Mouse (Mus musculus) thymus, postnatal 4 days (tissue): ENCODE measurements around the gene Pdss1.

Source experiments
- DNase-seq: peaks from one replicate; pipeline ENCODE4 v3.0.0; 2021

Pdss1 gene

DNA sequence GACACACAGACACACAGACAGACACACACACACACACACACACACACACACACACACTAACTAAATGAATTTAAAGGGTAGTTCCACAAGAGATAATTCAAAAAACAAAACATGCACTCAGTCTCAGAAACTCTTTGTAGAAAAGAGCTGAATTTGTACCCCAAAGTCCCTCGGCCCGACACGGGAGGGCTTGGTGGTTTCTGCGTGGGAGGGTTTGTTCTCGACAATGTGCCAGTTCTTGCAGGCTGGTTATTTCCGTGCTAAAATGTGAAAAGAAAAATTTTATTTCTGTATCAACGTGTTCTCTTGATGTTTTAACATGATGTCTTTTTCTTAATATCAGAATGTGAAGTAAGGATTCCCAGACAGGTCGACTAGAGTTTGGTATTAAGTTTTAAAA is 66.9 kb downstream of the Pdss1 start:
- no peak for DNase-seq

DNA sequence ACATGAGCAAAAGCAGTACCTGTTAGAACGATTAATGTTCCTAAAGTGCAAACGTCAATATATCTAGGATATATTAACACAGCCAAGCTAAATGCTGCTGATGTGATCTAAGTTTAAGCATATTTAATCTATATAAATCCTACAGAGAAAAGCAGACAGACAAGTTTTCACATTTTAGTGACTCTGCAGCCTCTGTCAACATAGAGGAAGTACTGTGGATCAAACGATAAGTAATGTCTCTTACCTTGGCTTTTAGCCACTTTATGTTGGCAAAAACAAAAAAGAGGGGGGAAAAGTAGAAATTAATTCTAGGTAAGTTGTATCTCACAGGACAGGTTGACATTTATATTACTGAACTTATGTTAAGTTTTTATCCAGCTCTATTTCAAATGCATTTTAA is 67.6 kb downstream of the Pdss1 start:
- DNase-seq = no peak

- no peak for DNase-seq
These were observed 82.2 kb downstream of the Pdss1 start for GRCm38 (mm10) chr2:22977387-22977973.

DNA sequence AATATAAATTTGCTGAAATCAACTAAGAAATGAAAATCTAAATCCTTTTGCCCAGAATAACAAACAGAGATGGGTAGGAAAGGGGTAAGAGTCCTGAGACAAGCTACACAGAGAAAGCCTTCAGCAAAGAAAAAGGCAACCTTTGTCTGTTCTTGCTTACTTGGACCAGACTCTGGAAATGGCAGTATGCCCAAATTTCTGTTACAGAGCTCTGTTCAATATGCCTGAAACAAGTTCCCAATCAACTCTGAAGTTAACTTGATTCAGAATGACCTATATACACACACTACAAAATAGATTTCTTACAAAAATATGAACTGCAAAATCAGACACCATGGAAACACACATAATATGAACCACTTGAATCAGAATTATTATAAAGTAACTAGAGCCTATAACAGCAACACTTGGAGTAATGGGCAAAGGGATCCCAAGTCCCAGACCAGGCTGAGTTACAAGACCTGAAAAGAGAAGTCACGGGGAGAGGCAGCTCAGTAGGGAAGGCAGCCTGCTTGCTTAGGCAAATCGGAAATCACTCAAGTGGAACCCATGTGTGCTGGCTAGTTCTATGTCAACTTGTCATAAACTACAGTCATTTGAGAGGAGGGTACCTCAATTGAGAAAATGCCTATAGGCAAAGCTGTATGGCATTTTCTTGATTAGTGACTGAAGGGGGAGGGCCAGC is 90.8 kb downstream of the Pdss1 start:
- DNase-seq = no peak
